Mouse (Mus musculus) right cerebral cortex, postnatal 25 days (tissue): ENCODE results near the gene Pde10a.

Source experiments
- DNase-seq: peaks from one replicate; pipeline ENCODE4 v3.0.0; 2022

The Pde10a gene

GRCm38 (mm10) chr17:8847558-8847957, 322.4 kb downstream of the Pde10a start:
- no peak for DNase-seq

GRCm38 (mm10) chr17:8851846-8852245, 326.7 kb downstream of the Pde10a start:
- no peak for DNase-seq

GRCm38 (mm10) chr17:8856430-8857371, 331.5 kb downstream of the Pde10a start:
- DNase-seq, result no peak

- peak; percentile 83 for DNase-seq
These were observed 333.7 kb downstream of the Pde10a start for GRCm38 (mm10) chr17:8858636-8859421.

- no peak for DNase-seq
These were observed 334.3 kb downstream of the Pde10a start for GRCm38 (mm10) chr17:8859489-8859888.

- DNase-seq, result no peak
These were observed 339.7 kb downstream of the Pde10a start for GRCm38 (mm10) chr17:8864638-8865497.

GRCm38 (mm10) chr17:8867331-8868237, 342.4 kb downstream of the Pde10a start:
- no peak for DNase-seq

- DNase-seq, result no peak
These were observed 344.1 kb downstream of the Pde10a start for GRCm38 (mm10) chr17:8869287-8869686.

- DNase-seq, result no peak
These were observed 345.7 kb downstream of the Pde10a start for GRCm38 (mm10) chr17:8870848-8871247.

- no peak for DNase-seq
These were observed 346.2 kb downstream of the Pde10a start for GRCm38 (mm10) chr17:8871396-8871795.

GRCm38 (mm10) chr17:8871997-8872593, 346.9 kb downstream of the Pde10a start:
- no peak for DNase-seq

GRCm38 (mm10) chr17:8872611-8873010, 347.4 kb downstream of the Pde10a start:
- DNase-seq, result no peak

GRCm38 (mm10) chr17:8878056-8878455, 352.9 kb downstream of the Pde10a start:
- DNase-seq, result no peak

GRCm38 (mm10) chr17:8881711-8882110, 356.5 kb downstream of the Pde10a start:
- no peak for DNase-seq

GRCm38 (mm10) chr17:8884691-8885090, 359.5 kb downstream of the Pde10a start:
- no peak for DNase-seq

- no peak for DNase-seq
These were observed 360.7 kb downstream of the Pde10a start for GRCm38 (mm10) chr17:8885830-8886229.

- no peak for DNase-seq
These were observed 362.9 kb downstream of the Pde10a start for GRCm38 (mm10) chr17:8888105-8888504.

- DNase-seq, result no peak
These were observed 363.5 kb downstream of the Pde10a start for GRCm38 (mm10) chr17:8888639-8889038.

GRCm38 (mm10) chr17:8892193-8892985, 367.2 kb downstream of the Pde10a start:
- DNase-seq, result no peak

- no peak for DNase-seq
These were observed 370.8 kb downstream of the Pde10a start for GRCm38 (mm10) chr17:8895991-8896390.
